Mouse (Mus musculus) liver, embryonic 12.5 days (tissue): ENCODE data around the gene Tut7. TPM values are rescaled to one million over a fixed set of nuclear protein-coding genes. Genes with fewer than 3 reads are reported as not detected.
"Not testable (repeated sequence)": the region's sequence is repeated elsewhere in the genome, so short reads cannot be mapped to it uniquely, and the experiment has no call there.

Experiments
- ATAC-seq: fragments of 200-750 bp; cut with Nextera tagmentation; 2 replicates; pipeline ENCODE4 v1.8.0; 2017; ENCODE audit warnings: moderate number of reproducible peaks, mild to moderate bottlenecking, moderate library complexity
- H3K27ac ChIP-seq: fragments of 300-500 bp; sonication (generic); 2 replicates; pipeline ENCODE4 v1.5.1; 2016; ENCODE audit warnings: mild to moderate bottlenecking
- H3K27me3 ChIP-seq: fragments of 300-500 bp; sonication (generic); replicated peaks from 2 replicates; pipeline ENCODE4 v1.6.1; 2016; ENCODE audit warnings: mild to moderate bottlenecking, moderate library complexity
- H3K36me3 ChIP-seq: fragments of 300-500 bp; sonication (generic); 2 replicates; pipeline ENCODE4 v1.6.1; 2016; ENCODE audit warnings: mild to moderate bottlenecking, moderate library complexity
- H3K4me1 ChIP-seq: fragments of 300-500 bp; sonication (generic); 2 replicates; pipeline ENCODE4 v1.6.1; 2016
- H3K4me2 ChIP-seq: fragments of 300-500 bp; sonication (generic); 2 replicates; pipeline ENCODE4 v1.6.1; 2016; ENCODE audit warnings: mild to moderate bottlenecking, moderate library complexity
- H3K4me3 ChIP-seq: fragments of 300-500 bp; sonication (generic); 2 replicates; pipeline ENCODE4 v1.5.1; 2016; ENCODE audit warnings: mild to moderate bottlenecking, moderate library complexity
- H3K9ac ChIP-seq: fragments of 300-500 bp; sonication (generic); 2 replicates; pipeline ENCODE4 v1.6.1; 2016; ENCODE audit warnings: mild to moderate bottlenecking, moderate library complexity
- H3K9me3 ChIP-seq: fragments of 300-500 bp; sonication (generic); replicated peaks from 2 replicates; pipeline ENCODE4 v1.6.1; 2016; ENCODE audit warnings: mild to moderate bottlenecking, moderate library complexity
- WGBS: fragments of 180-500 bp; shearing (Covaris S2); methylation state at CpG from one replicate; pipeline ENCODE4 v1.1.7; 2016; ENCODE audit not compliant: insufficient replicate concordance; 5-methylcytosine and 5-hydroxymethylcytosine counted together
- polyA plus RNA-seq: library from polyadenylated mRNA; unstranded; fragments of >200 nt; fragmentation: Nextera tagmentation; extraction: Ambion mirVana; gene quantifications from 2 replicates; pipeline ENCODE4 v1.2.1, GENCODE M21; 2016

Tut7 gene
- polyA plus RNA-seq, 1 experiment from 2014 or later, result 66.3 TPM

- H3K9ac ChIP-seq, result no peak overlapping the region; the same call in 1 of the 2 replicates
- H3K4me1 ChIP-seq, result peaks cover 65% of the 10 kb centered on the region
- ATAC-seq, result peak; percentile 85
- no peak overlapping the region for H3K27ac ChIP-seq
- no peaks in the 10 kb centered on the region for H3K36me3 ChIP-seq
- peaks cover 53% of the 10 kb centered on the region for H3K27me3 ChIP-seq
- WGBS, result 19% methylated on average over 7 of the region's 7 CpGs
- H3K4me3 ChIP-seq, result no peak overlapping the region
- peak overlapping the region; percentile 28 for H3K4me2 ChIP-seq
- no peaks in the 10 kb centered on the region for H3K9me3 ChIP-seq
Measured at GRCm38 (mm10) chr13:59728378-59729093, 94.4 kb downstream of the Tut7 start.

DNA sequence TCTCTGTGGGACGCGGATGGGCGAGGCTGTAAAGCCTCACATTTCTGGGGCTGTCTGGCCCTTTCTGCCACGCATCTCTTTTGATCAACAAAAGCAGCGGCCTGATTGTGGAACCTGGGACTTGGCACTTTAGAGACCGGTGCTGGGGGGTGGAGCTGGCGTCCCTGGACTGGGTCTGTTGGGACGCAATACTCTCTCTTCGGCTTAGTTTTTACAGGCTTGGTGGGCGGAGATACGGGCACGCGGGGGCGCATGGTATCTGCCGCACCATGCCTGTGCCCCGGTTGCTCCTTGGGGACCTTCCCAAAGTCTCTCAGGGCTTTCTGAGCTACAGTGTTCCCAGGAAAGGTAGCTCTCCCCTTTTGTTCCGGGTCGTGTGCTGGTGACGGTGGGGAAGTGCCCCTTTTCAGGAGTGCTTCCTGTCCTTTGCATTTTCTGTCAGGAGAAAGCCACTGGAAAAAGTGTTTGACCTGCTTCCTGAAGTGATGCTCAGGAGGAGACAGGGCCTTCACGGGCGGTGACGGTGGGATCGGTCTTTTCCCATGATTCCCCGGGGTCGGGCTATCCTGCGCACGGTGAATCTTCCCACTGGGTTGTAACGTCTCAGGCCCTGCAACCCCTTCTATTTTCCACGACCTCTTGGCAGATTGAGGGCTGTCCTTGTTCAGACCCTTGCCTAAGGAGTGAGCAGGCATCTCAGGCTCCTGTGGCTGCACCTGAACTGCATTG lies 96.6 kb downstream of the Tut7 start:
- Histone ChIP-seq H3K27ac (no peak overlapping the region), H3K27me3 (peaks cover 53% of the 10 kb centered on the region), H3K9ac (no peak overlapping the region), H3K4me2 (peak overlapping the region; percentile 14), H3K9me3 (no peaks in the 10 kb centered on the region), H3K4me1 (peaks cover 60% of the 10 kb centered on the region), H3K4me3 (no peak overlapping the region), H3K36me3 (no peaks in the 10 kb centered on the region)
- 25% methylated on average over 29 of the region's 29 CpGs for WGBS
- no peak for ATAC-seq

DNA sequence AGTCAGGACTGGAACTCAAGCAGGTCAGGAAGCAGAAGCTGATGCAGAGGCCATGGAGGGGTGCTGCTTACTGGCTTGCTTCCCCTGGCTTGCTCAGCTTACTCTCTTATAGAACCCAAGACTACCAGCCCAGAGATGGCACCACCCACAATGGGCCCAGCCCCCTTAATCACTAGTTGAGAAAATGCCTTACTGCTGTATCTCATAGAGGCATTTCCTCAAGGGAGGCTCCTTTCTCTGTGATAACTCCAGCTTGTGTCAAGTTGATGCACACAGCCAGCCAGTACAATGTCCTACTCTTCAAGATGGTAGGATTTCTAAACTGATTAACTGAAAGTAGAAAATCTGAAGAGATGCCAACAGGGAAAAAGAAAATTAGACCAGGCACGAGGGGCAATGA lies 100.9 kb downstream of the Tut7 start:
- not testable (repeated sequence) for H3K36me3 ChIP-seq, H3K9ac ChIP-seq, H3K4me3 ChIP-seq, H3K4me2 ChIP-seq, H3K27ac ChIP-seq, H3K9me3 ChIP-seq
- Histone ChIP-seq H3K27me3 (peaks cover 39% of the 10 kb centered on the region), H3K4me1 (peaks cover 64% of the 10 kb centered on the region)
- ATAC-seq, result peak; percentile 61
- 65% methylated on average over 1 of the region's 1 CpGs for WGBS

Other genes starting within 250 kb of the Tut7 start
- gene Agtpbp1, start 237.9 kb downstream of the Tut7 start, polyA plus RNA-seq, result 12.1 and 13.2 TPM in 2 replicates
- 35.5 and 37.2 TPM in 2 replicates for gene Naa35, start 237.9 kb downstream of the Tut7 start, polyA plus RNA-seq
- 63.8 and 64.2 TPM in 2 replicates for gene Golm1, start 147.3 kb downstream of the Tut7 start, polyA plus RNA-seq
- gene 4921517D22Rik, start 129.0 kb downstream of the Tut7 start, polyA plus RNA-seq, result not detected in 2 replicates
- 0.05 TPM in 1 of 2 replicates, not detected in the other for gene Spata31d1a, start 112.8 kb downstream of the Tut7 start, polyA plus RNA-seq
- not detected in 2 replicates for gene Spata31d1b, start 110.9 kb downstream of the Tut7 start, polyA plus RNA-seq
- not detected in 2 replicates for gene Spata31d1d, start 91.4 kb downstream of the Tut7 start, polyA plus RNA-seq
- gene 1700014D04Rik, start 76.4 kb downstream of the Tut7 start, polyA plus RNA-seq, result not detected in 2 replicates
- gene Isca1, start 53.3 kb downstream of the Tut7 start, polyA plus RNA-seq, result 216 and 223 TPM in 2 replicates
- not detected in 2 replicates for gene Gm49354, start 40.9 kb downstream of the Tut7 start, polyA plus RNA-seq